Comparison of ENCODE assay signal across 14 mouse cellular contexts in the genomic region with DNA sequence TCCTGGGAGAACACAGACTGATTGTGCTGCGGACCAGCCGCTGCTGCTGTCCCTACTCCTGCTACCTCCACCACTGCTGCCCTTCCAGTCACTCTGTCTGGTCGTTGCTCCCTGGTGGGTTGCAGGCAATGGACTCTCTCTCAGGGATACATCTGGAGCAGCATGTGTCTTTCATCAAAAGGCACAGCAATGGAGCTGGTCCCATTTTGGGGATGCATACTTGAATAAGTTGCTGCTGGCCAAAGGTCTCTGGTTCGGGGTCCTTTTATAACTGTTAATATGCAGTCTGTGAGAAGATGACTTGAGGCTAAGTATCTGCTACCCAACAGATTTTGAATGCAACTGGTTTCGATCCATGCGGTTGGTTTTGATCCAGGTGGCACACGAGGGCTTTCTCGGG.
A peak's percentile ranks its signal among the peaks of the same experiment; 100 is the strongest.
DNase-seq lines count a peak whose midpoint lies in the region; ATAC-seq and TF ChIP-seq lines count a peak whose summit lies in the region.
"Had no signal": no experiment of that assay in that cellular context is flagged by ENCODE, and none has a peak within 500 bp of the region (broad histone marks: within the 10 kb centered on the region; RNA-seq: fewer than 3 reads in every experiment).

No protein-coding gene starts in this region.

- no peak for TF ChIP-seq EP300 in liver, postnatal 0 days (IDR thresholded peaks at IDR 0.05; ENCODE audit: low read depth)

- no peak overlapping the region for H3K9ac ChIP-seq in liver, postnatal 0 days (replicated peaks)
- H3K9ac ChIP-seq in liver, embryonic 11.5 days (ENCODE audit: low read depth, low read length) = no peak overlapping the region
- no peak overlapping the region for H3K9ac ChIP-seq in stomach, embryonic 16.5 days (ENCODE audit: low read length)
- H3K9ac ChIP-seq: liver, embryonic 13.5 days; neural tube, embryonic 15.5 days had no signal

- H3K4me1 ChIP-seq in liver, postnatal 0 days (ENCODE audit: insufficient read depth) = no peaks in the 10 kb centered on the region
- H3K4me1 ChIP-seq in liver, embryonic 11.5 days (replicated peaks; ENCODE audit: control insufficient read depth, insufficient read depth, low read length) = no peaks in the 10 kb centered on the region
- peaks cover 28% of the 10 kb centered on the region for H3K4me1 ChIP-seq in limb, embryonic 10.5 days
- H3K4me1 ChIP-seq in stomach, embryonic 16.5 days (ENCODE audit: control insufficient read depth, insufficient read depth, low read length) = peaks cover 6% of the 10 kb centered on the region; the same call in 1 of the 2 replicates
- H3K4me1 ChIP-seq: liver, embryonic 13.5 days; neural tube, embryonic 15.5 days had no signal

- H3K36me3 ChIP-seq in liver, postnatal 0 days (replicated peaks; ENCODE audit: insufficient read depth, low read length) = no peaks in the 10 kb centered on the region
- no peaks in the 10 kb centered on the region for H3K36me3 ChIP-seq in liver, embryonic 11.5 days (ENCODE audit: control insufficient read depth, insufficient read depth, low read length)
- no peaks in the 10 kb centered on the region for H3K36me3 ChIP-seq in limb, embryonic 10.5 days
- H3K36me3 ChIP-seq in stomach, embryonic 16.5 days (ENCODE audit: control insufficient read depth, insufficient read depth, low read length) = no peaks in the 10 kb centered on the region
- H3K36me3 ChIP-seq: liver, embryonic 13.5 days; neural tube, embryonic 15.5 days had no signal

- TF ChIP-seq CTCF in liver, postnatal 0 days (IDR thresholded peaks at IDR 0.05; ENCODE audit: low read depth) = no peak
- TF ChIP-seq CTCF in layer of hippocampus, adult 2 months (conservative IDR thresholded peaks at IDR 0.05) = no peak

- 69% methylated on average over 8 of the region's 8 CpGs for WGBS in liver, postnatal 0 days (ENCODE audit: insufficient replicate concordance)
- 70% methylated on average over 8 of the region's 8 CpGs for WGBS in liver, embryonic 11.5 days
- 79% methylated on average over 8 of the region's 8 CpGs for WGBS in limb, embryonic 10.5 days
- 45% methylated on average over 8 of the region's 8 CpGs for WGBS in stomach, embryonic 16.5 days

- H3K27ac ChIP-seq in liver, postnatal 0 days (ENCODE audit: low read depth) = peak overlapping the region; percentile 50; the same call in 1 of the 2 replicates
- H3K27ac ChIP-seq in liver, embryonic 11.5 days (ENCODE audit: low read depth, low read length) = no peak overlapping the region
- H3K27ac ChIP-seq in limb, embryonic 10.5 days = peak overlapping the region; percentile 63
- peak overlapping the region; percentile 72 for H3K27ac ChIP-seq in stomach, embryonic 16.5 days (ENCODE audit: low read length)
- H3K27ac ChIP-seq in layer of hippocampus, adult 2 months = no peak overlapping the region
- H3K27ac ChIP-seq: liver, embryonic 13.5 days; neural tube, embryonic 15.5 days had no signal

- peak; percentile 19 for DNase-seq in embryo, embryonic 11 days
- no peak for DNase-seq in embryo, embryonic 10 days (ENCODE audit: low spot score)
- no peak for DNase-seq in liver, postnatal 0 days
- no peak for DNase-seq in liver, embryonic 11.5 days (ENCODE audit: low spot score)
- peak; percentile 43 for DNase-seq in limb, embryonic 10.5 days (ENCODE audit: low spot score)
- DNase-seq in spleen, postnatal 10 days (ENCODE audit: low spot score in 2 of 2) = no peak
- DNase-seq in layer of hippocampus, adult 2 months (ENCODE audit: low spot score in 2 of 2) = no peak
- DNase-seq: adrenal gland, postnatal 10 days; cerebellum, postnatal 36 days; kidney, adult 9 months; liver, embryonic 13.5 days; right cerebral cortex, adult 18-20 months had no signal

- no peaks in the 10 kb centered on the region for H3K27me3 ChIP-seq in liver, postnatal 0 days (ENCODE audit: insufficient read depth, low read length)
- no peaks in the 10 kb centered on the region for H3K27me3 ChIP-seq in liver, embryonic 11.5 days (replicated peaks; ENCODE audit: control insufficient read depth, insufficient read depth, low read length)
- H3K27me3 ChIP-seq in limb, embryonic 10.5 days (ENCODE audit: low read depth, poor library complexity, severe bottlenecking) = no peaks in the 10 kb centered on the region
- H3K27me3 ChIP-seq in stomach, embryonic 16.5 days (ENCODE audit: control insufficient read depth, insufficient read depth, low read length) = no peaks in the 10 kb centered on the region
- H3K27me3 ChIP-seq: liver, embryonic 13.5 days; neural tube, embryonic 15.5 days had no signal

- H3K4me2 ChIP-seq in liver, postnatal 0 days (ENCODE audit: low read depth, low read length) = no peak overlapping the region
- H3K4me2 ChIP-seq in liver, embryonic 11.5 days = no peak overlapping the region
- H3K4me2 ChIP-seq in stomach, embryonic 16.5 days (ENCODE audit: low read depth, low read length) = no peak overlapping the region
- H3K4me2 ChIP-seq: liver, embryonic 13.5 days; neural tube, embryonic 15.5 days had no signal

- no peak for ATAC-seq in liver, postnatal 0 days
- no peak for ATAC-seq in liver, embryonic 11.5 days (replicated peaks; ENCODE audit: low FRiP score)
- ATAC-seq in stomach, embryonic 16.5 days (ENCODE audit: insufficient read depth, low FRiP score) = no peak

- H3K9me3 ChIP-seq in liver, postnatal 0 days (ENCODE audit: low read length) = no peaks in the 10 kb centered on the region
- H3K9me3 ChIP-seq in liver, embryonic 11.5 days (ENCODE audit: control insufficient read depth, low read length) = no peaks in the 10 kb centered on the region
- no peaks in the 10 kb centered on the region for H3K9me3 ChIP-seq in limb, embryonic 10.5 days (replicated peaks)
- H3K9me3 ChIP-seq in stomach, embryonic 16.5 days (replicated peaks; ENCODE audit: control insufficient read depth, low read length) = no peaks in the 10 kb centered on the region
- H3K9me3 ChIP-seq: liver, embryonic 13.5 days; neural tube, embryonic 15.5 days had no signal

- no peak overlapping the region for H3K4me3 ChIP-seq in liver, postnatal 0 days (ENCODE audit: low read depth, low read length)
- no peak overlapping the region for H3K4me3 ChIP-seq in liver, embryonic 11.5 days (ENCODE audit: low read depth, low read length)
- no peak overlapping the region for H3K4me3 ChIP-seq in limb, embryonic 10.5 days
- no peak overlapping the region for H3K4me3 ChIP-seq in stomach, embryonic 16.5 days (replicated peaks; ENCODE audit: low read length)
- no peak overlapping the region for H3K4me3 ChIP-seq in layer of hippocampus, adult 2 months
- H3K4me3 ChIP-seq: liver, embryonic 13.5 days; neural tube, embryonic 15.5 days had no signal

Comparison
In these comparisons a context has a peak if more than half of its experiments do, and no peak if none do; other contexts are left out.
1. DNase-seq: peak in embryo, embryonic 11 days (single experiment) and limb, embryonic 10.5 days (single experiment); none in embryo, embryonic 10 days (single experiment), liver, postnatal 0 days (single experiment), liver, embryonic 11.5 days (single experiment), spleen, postnatal 10 days (0 of 2) and layer of hippocampus, adult 2 months (0 of 2).
2. H3K27ac ChIP-seq: peak in liver, postnatal 0 days (single experiment), limb, embryonic 10.5 days (single experiment) and stomach, embryonic 16.5 days (single experiment); none in liver, embryonic 11.5 days (single experiment) and layer of hippocampus, adult 2 months (single experiment).